Mouse (Mus musculus) ES-E14 (cell line): Measurements from ENCODE around the gene Xpr1.

Experiments
- CHD2 ChIP-seq: IDR thresholded peaks from 2 replicates; pipeline ENCODE4 v1.6.1; 2014; ENCODE audit warnings: mild to moderate bottlenecking, low read depth, low read length, inconsistent platforms
- MAFK ChIP-seq: IDR thresholded peaks from 2 replicates; pipeline ENCODE4 v1.6.1; 2014; ENCODE audit warnings: mild to moderate bottlenecking, low read depth, low read length, inconsistent platforms; ENCODE audit not compliant: insufficient read depth
- ZC3H11A ChIP-seq: IDR thresholded peaks from 2 replicates; pipeline ENCODE4 v1.6.1; 2012; ENCODE audit warnings: low read depth, mild to moderate bottlenecking, inconsistent platforms, low read length, borderline replicate concordance
- ZNF384 ChIP-seq: IDR thresholded peaks from 2 replicates; pipeline ENCODE4 v1.6.1; 2012; ENCODE audit warnings: low read depth, low read length, inconsistent platforms

DNA sequence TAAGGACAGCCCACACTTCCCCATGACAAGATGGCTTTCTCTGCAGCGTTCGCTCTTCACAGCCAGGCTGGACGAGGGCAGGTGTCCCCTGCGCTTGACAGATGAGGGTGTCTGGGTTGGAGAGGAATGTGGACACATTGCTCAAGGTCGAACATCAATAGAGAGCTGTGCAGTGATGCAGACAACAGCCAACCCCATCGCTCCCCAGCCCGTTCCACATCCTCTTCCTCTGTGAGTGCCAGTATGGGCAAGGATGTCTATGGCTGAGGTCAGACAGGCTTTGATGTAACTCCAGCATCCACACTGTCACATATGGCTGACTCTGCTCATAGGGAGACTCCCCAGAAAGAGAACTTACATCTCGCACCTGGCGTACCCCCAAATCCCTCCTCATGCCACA is 183.8 kb downstream of the Xpr1 start:
- TF ChIP-seq CHD2 (no peak), ZNF384 (no peak), MAFK (no peak), ZC3H11A (no peak)
